Mouse (Mus musculus) heart, embryonic 10.5 days (tissue): ENCODE measurements at regions not wholly inside any gene's neighbourhood (a gene's known extent, or its start where the extent isn't known, plus 50 kb on each side); places are given as distances from the start of the nearest gene placed in this dataset.

ENCODE experiments used
- DNase-seq: peaks from one replicate; pipeline ENCODE4 v3.0.0-alpha.2; 2017; ENCODE audit warnings: low spot score
- H3K27ac ChIP-seq: fragments of 300-500 bp; sonication (generic); 2 replicates; pipeline ENCODE4 v1.5.1; 2016; ENCODE audit warnings: mild to moderate bottlenecking
- H3K27me3 ChIP-seq: fragments of 300-500 bp; sonication (generic); 2 replicates; pipeline ENCODE4 v1.6.1; 2016; ENCODE audit warnings: mild to moderate bottlenecking; ENCODE audit not compliant: poor library complexity, insufficient read depth, severe bottlenecking
- H3K36me3 ChIP-seq: fragments of 300-500 bp; sonication (generic); 2 replicates; pipeline ENCODE4 v1.6.1; 2016; ENCODE audit warnings: mild to moderate bottlenecking, moderate library complexity
- H3K4me1 ChIP-seq: fragments of 300-500 bp; sonication (generic); 2 replicates; pipeline ENCODE4 v1.6.1; 2016; ENCODE audit warnings: mild to moderate bottlenecking
- H3K4me3 ChIP-seq: fragments of 300-500 bp; sonication (generic); 2 replicates; pipeline ENCODE4 v1.5.1; 2016; ENCODE audit warnings: mild to moderate bottlenecking, moderate library complexity
- H3K9me3 ChIP-seq: fragments of 300-500 bp; sonication (generic); 2 replicates; pipeline ENCODE4 v1.6.1; 2016; ENCODE audit warnings: mild to moderate bottlenecking, moderate library complexity
- WGBS: fragments of 180-500 bp; shearing (Covaris S2); methylation state at CpG from one replicate; pipeline ENCODE4 v1.1.7; 2016; 5-methylcytosine and 5-hydroxymethylcytosine counted together

- Histone ChIP-seq H3K4me3 (no peak overlapping the region), H3K36me3 (no peaks in the 10 kb centered on the region)
- 72% methylated on average over 6 of the region's 6 CpGs for WGBS
Measured at GRCm38 (mm10) chr2:174178801-174179200, 68.7 kb downstream of the Npepl1 start.

DNA sequence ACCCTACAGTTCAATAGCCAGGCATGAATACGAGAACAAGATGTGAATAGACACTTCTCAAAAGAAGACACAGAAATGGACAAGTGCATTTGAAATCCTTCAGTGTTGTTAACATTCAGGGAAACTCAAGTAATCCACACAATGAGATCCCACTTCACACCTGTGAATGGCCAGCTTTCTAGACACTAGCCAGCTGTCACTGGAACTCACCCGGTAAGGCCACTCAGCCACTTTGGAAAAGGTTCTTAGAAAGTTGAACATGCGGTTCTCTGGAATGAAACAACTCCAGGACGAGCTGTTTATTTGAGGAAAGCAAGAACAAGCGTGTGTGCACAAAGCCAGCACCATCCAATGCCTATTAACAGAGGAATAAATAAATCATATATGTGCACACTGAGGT is 74.6 kb downstream of the Npepl1 start:
- WGBS = 82% methylated on average over 5 of the region's 5 CpGs
- peak; percentile 38 for DNase-seq

More at GRCm38 (mm10) chr2:174178801-174179200, 68.7 kb downstream of the Npepl1 start:
- Histone ChIP-seq H3K4me1 (no peaks in the 10 kb centered on the region), H3K9me3 (no peaks in the 10 kb centered on the region), H3K27ac (no peak overlapping the region), H3K27me3 (no peaks in the 10 kb centered on the region)
- DNase-seq = no peak

GRCm38 (mm10) chr2:174191071-174191470 is 80.9 kb downstream of the Npepl1 start:
- no peaks in the 10 kb centered on the region for H3K4me1 ChIP-seq
- no peaks in the 10 kb centered on the region for H3K36me3 ChIP-seq
- no peaks in the 10 kb centered on the region for H3K27me3 ChIP-seq
- H3K27ac ChIP-seq = no peak overlapping the region
- no peaks in the 10 kb centered on the region; the same call in 1 of the 2 replicates for H3K9me3 ChIP-seq
- 88% methylated on average over 2 of the region's 2 CpGs for WGBS
- no peak overlapping the region for H3K4me3 ChIP-seq
- DNase-seq = peak; percentile 58

More for the DNA sequence above, 74.6 kb downstream of the Npepl1 start:
- no peaks in the 10 kb centered on the region for H3K36me3 ChIP-seq
- H3K27ac ChIP-seq = no peak overlapping the region
- H3K27me3 ChIP-seq = no peaks in the 10 kb centered on the region
- no peaks in the 10 kb centered on the region for H3K9me3 ChIP-seq
- no peaks in the 10 kb centered on the region for H3K4me1 ChIP-seq
- H3K4me3 ChIP-seq = no peak overlapping the region

- Histone ChIP-seq H3K4me1 (no peaks in the 10 kb centered on the region), H3K27ac (no peak overlapping the region), H3K9me3 (no peaks in the 10 kb centered on the region; the same call in 1 of the 2 replicates), H3K36me3 (no peaks in the 10 kb centered on the region), H3K27me3 (no peaks in the 10 kb centered on the region), H3K4me3 (no peak overlapping the region)
- DNase-seq = peak; percentile 57
- 76% methylated on average over 2 of the region's 2 CpGs for WGBS
Measured at GRCm38 (mm10) chr2:174191516-174191915, 81.4 kb downstream of the Npepl1 start.

DNA sequence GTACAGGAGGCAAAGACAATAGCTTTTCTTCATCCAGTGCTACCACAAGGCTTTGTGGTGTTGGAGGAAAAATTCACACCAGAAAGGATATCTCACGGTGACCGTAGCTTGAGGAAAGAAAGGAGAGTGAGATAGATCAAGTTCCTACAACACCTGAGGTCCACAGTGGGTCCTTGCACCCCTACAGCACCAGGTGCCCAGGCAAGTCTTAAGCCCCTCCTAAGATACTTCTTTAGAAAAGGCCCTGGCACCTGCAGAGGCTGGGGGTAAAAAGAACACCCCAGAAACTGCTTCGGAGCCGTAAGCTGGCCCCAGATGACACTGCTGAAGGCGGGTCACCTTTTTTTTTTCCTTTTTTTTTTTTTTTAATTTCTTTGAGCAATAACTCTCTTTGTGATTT is 81.9 kb downstream of the Npepl1 start:
- WGBS = 88% methylated on average over 5 of the region's 5 CpGs
- H3K36me3 ChIP-seq = no peaks in the 10 kb centered on the region
- no peak overlapping the region for H3K4me3 ChIP-seq
- peak; percentile 22 for DNase-seq
- no peaks in the 10 kb centered on the region for H3K27me3 ChIP-seq
- H3K9me3 ChIP-seq = no peaks in the 10 kb centered on the region; the same call in 1 of the 2 replicates
- no peaks in the 10 kb centered on the region for H3K4me1 ChIP-seq
- no peak overlapping the region for H3K27ac ChIP-seq

DNA sequence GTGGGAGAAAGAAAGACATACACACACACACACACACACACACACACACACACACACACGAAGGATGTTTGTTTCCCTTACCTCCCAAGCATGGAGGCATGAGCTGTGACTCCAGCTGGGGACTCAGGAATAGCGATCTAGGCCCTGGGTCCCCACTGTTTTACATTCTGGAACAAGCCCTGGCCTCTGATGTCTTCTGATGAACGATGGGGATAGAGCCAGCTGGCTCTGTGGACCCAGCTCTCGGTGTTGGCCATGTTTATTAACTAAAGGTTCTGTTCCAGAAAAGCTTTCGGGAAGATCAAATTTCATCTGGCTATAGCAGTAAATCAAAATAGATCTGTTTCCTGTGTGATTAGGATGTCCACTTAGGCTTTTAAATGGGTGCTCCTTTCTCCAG is 83.4 kb downstream of the Npepl1 start:
- Histone ChIP-seq H3K4me1 (no peaks in the 10 kb centered on the region), H3K4me3 (no peak overlapping the region), H3K27ac (no peak overlapping the region), H3K27me3 (no peaks in the 10 kb centered on the region), H3K36me3 (no peaks in the 10 kb centered on the region), H3K9me3 (no peaks in the 10 kb centered on the region; the same call in 1 of the 2 replicates)
- no peak for DNase-seq
- 74% methylated on average over 5 of the region's 5 CpGs for WGBS

- peak; percentile 61 for DNase-seq
- H3K27me3 ChIP-seq = no peaks in the 10 kb centered on the region
- H3K36me3 ChIP-seq = no peaks in the 10 kb centered on the region
- 84% methylated on average over 1 of the region's 1 CpGs for WGBS
- H3K9me3 ChIP-seq = no peaks in the 10 kb centered on the region; the same call in 1 of the 2 replicates
- no peak overlapping the region for H3K27ac ChIP-seq
- no peak overlapping the region for H3K4me3 ChIP-seq
- H3K4me1 ChIP-seq = peaks cover 9% of the 10 kb centered on the region
Measured at GRCm38 (mm10) chr2:174195651-174196050, 85.5 kb downstream of the Npepl1 start.

DNA sequence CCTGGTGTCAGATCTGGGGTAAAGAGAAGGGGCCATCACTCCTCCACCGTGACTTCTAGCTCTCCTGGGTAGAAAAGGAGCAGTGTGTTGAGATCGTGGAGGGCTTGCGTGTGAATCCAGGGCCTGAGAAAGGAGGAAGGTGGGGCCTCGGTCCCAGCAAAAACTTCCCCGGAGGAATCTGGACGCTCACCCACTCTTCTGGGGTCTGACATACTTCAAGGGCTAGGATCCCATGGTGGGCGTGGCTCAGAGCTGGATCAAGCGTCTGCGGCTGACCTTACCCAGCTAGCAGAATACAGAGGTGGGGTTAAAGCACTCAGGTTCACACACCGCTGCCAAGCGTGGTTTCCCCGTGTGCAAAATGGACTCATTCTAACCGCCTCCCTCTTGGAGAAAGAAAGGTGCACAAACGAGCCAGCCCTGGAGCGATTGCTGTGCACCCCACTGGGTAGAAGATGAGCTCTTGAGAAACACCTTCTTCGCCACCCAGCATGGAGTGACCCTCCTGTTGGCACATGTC is 86.6 kb downstream of the Npepl1 start:
- no peaks in the 10 kb centered on the region for H3K9me3 ChIP-seq
- WGBS = 87% methylated on average over 16 of the region's 16 CpGs
- peak; percentile 72 for DNase-seq
- no peak overlapping the region for H3K27ac ChIP-seq
- no peak overlapping the region for H3K4me3 ChIP-seq
- H3K36me3 ChIP-seq = no peaks in the 10 kb centered on the region
- peaks cover 9% of the 10 kb centered on the region for H3K4me1 ChIP-seq
- no peaks in the 10 kb centered on the region for H3K27me3 ChIP-seq

DNA sequence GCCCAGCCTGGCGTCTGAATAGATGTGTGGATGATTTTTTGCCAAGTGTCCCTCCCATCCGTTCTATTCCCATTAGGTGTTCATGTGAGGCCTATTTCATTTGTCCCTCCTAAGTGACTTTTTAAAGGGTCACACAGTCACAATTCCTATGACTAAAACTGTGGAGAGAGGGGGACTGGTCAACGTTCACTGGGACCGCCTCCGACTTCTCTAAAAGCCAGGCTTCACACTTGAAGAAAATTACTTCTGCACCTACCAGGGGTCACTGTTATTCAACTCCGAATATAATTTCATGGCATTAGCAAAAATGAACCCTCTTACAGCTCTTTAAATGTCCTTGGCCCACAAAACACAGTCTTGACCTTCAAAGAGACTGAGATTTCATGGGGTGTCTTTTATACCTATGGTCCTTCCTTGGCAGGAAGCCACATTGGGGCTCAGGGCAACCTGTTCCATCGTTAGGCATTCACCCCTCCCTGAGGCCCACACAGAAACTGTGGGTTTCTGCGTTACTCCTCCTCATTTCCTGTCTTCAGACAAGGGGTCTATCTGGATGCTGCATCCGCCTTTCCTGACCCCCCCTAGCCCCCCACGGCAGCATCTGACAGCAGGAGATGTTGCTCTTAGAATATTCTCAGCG is 86.7 kb upstream of the Gnas start:
- Histone ChIP-seq H3K9me3 (no peaks in the 10 kb centered on the region), H3K4me3 (no peak overlapping the region), H3K4me1 (peaks cover 9% of the 10 kb centered on the region), H3K36me3 (no peaks in the 10 kb centered on the region), H3K27me3 (no peaks in the 10 kb centered on the region), H3K27ac (no peak overlapping the region)
- 77% methylated on average over 11 of the region's 11 CpGs for WGBS
- DNase-seq = peak; percentile 55

DNA sequence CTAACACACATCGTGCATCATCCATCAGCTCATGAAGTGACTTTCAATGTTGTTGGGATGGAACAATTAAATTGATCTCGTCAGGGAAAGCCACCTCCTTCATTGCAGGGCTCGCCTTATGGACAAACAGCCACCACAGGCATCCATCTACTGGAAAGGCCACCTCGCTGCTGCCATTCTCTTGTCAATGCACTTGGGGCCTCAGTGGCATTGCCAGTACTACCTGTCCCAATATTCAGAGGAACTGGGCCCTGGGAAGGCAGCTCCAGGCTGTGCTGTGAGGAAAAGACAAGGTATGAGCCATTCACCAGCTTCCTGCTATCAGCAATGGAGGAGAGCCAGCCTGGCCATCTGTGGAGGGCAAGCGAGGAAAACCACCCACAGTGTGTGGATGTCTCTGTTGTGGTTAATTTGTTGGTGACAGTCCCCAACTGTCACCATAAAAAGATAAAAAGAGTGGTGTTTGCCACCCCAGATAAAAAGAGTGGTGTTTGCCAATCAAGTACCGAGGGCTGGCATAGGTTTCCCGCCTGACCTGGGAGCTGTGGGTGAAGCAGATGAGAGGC is 85.6 kb upstream of the Gnas start:
- peak; percentile 63 for DNase-seq
- H3K4me3 ChIP-seq = no peak overlapping the region
- no peak overlapping the region for H3K27ac ChIP-seq
- H3K9me3 ChIP-seq = no peaks in the 10 kb centered on the region
- WGBS = 81% methylated on average over 7 of the region's 7 CpGs
- H3K36me3 ChIP-seq = no peaks in the 10 kb centered on the region
- H3K4me1 ChIP-seq = peaks cover 9% of the 10 kb centered on the region
- no peaks in the 10 kb centered on the region for H3K27me3 ChIP-seq

GRCm38 (mm10) chr2:174199961-174200862 is 83.9 kb upstream of the Gnas start:
- H3K36me3 ChIP-seq = no peaks in the 10 kb centered on the region
- no peaks in the 10 kb centered on the region for H3K27me3 ChIP-seq
- peaks cover 9% of the 10 kb centered on the region for H3K4me1 ChIP-seq
- peak; percentile 58 for DNase-seq
- H3K9me3 ChIP-seq = no peaks in the 10 kb centered on the region
- no peak overlapping the region for H3K27ac ChIP-seq
- no peak overlapping the region for H3K4me3 ChIP-seq
- 63% methylated on average over 13 of the region's 13 CpGs for WGBS

DNA sequence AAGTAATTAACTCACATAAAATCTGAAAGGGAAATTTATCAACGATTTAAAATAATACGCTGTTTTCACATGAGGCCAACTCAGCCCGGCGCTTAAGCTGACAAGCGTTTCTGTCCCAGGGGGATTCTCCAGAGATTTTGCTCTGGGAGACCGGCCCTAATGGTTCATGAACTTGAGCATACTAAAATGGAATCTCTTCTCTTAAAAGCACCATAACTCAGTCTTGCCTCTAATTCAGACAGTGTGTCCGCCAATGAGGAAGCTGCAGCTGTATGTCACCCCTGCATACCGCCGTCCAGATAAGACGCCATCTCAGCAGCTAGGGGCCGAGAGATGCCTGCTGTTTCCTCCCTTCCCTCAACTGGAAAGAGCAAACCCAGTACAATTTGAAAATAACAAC is 80.7 kb upstream of the Gnas start:
- Histone ChIP-seq H3K27ac (no peak overlapping the region), H3K4me3 (no peak overlapping the region), H3K36me3 (no peaks in the 10 kb centered on the region), H3K4me1 (peaks cover 9% of the 10 kb centered on the region), H3K9me3 (no peaks in the 10 kb centered on the region), H3K27me3 (no peaks in the 10 kb centered on the region)
- WGBS = 70% methylated on average over 11 of the region's 11 CpGs
- no peak for DNase-seq

DNA sequence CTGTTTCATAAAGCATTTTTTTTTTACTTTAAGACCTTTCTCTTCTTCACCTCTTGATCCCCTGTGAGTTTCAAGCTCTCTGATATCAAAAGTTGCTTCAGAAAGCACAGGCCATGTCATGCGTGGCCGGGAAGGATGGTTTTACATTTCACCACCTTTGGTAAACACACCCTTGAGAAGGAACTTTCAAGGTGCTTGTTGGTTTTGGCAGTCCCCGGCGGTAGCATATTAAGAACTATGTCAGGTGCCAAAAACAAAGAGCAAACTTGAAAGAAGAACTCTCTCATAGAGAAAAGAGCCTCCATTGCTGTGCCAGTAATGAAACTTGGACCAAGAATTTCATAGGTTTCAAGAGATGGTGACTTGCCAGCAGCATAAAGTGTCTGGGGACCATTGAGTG is 72.4 kb upstream of the Gnas start:
- 87% methylated on average over 4 of the region's 4 CpGs for WGBS
- Histone ChIP-seq H3K4me1 (no peaks in the 10 kb centered on the region), H3K4me3 (no peak overlapping the region), H3K36me3 (no peaks in the 10 kb centered on the region), H3K9me3 (no peaks in the 10 kb centered on the region), H3K27me3 (no peaks in the 10 kb centered on the region), H3K27ac (no peak overlapping the region)
- DNase-seq = no peak
